Mouse (Mus musculus): ENCODE measurements around the gene Tnnt1. TPM values are rescaled to one million over a fixed set of nuclear protein-coding genes. Genes with fewer than 3 reads are reported as not detected.

The Tnnt1 gene
- polyA plus RNA-seq, 1 experiment = 1,403 TPM

DNA sequence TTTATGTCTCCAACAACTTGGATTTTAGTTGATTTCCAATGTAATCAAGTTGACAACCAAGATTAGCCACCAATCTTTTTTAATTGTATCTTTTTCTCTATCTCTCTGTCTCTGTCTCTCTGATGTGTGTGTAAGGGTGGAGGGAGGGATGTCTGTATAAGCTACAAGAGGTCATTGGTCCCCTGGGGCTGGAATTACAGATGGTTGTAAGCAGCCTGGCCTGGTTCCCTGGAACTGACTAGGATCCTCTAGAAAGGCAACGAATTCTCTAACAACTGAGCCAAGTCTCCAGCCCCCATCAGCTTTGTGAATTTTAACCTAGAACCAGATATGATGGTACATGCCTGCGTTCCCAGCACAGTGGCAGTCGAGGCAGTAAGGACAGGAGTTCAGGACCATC, 48.4 kb downstream of the Tnnt1 start:
- H3ac ChIP-seq (ENCODE audit: control insufficient read depth, insufficient read length) = no peak overlapping the region
- peaks cover 43% of the 10 kb centered on the region for H3K27me3 ChIP-seq (ENCODE audit: control insufficient read depth, insufficient read depth, insufficient read length)
- no peak overlapping the region for H3K4me2 ChIP-seq (ENCODE audit: low read depth)
- no peak for TF ChIP-seq MAX (IDR thresholded peaks at IDR 0.05; ENCODE audit: low read depth)
- TF ChIP-seq MYOD1 (IDR thresholded peaks at IDR 0.05; ENCODE audit: control insufficient read depth in 1 of 3, insufficient read length in 2 of 3, low read depth in 2 of 3) = no peak
- no peak for TF ChIP-seq REST (IDR thresholded peaks at IDR 0.05; ENCODE audit: insufficient read depth, insufficient read length)
- TF ChIP-seq SRF (IDR thresholded peaks at IDR 0.05; ENCODE audit: control insufficient read depth, insufficient read length, low read depth) = no peak
- TF ChIP-seq E2F4 (IDR thresholded peaks at IDR 0.05; ENCODE audit: insufficient read depth) = no peak
- TF ChIP-seq POLR2AphosphoS2 (IDR thresholded peaks at IDR 0.05; ENCODE audit: insufficient read length, low read depth) = no peak
- no peak for TF ChIP-seq POLR2A (IDR thresholded peaks at IDR 0.05; ENCODE audit: insufficient read length, low read depth)
- no peak for TF ChIP-seq MYOG (IDR thresholded peaks at IDR 0.05; ENCODE audit: control insufficient read depth in 1 of 3, insufficient read depth in 1 of 3, insufficient read length in 2 of 3, low read depth in 2 of 3)
- no peak for TF ChIP-seq TCF12 (IDR thresholded peaks at IDR 0.05; ENCODE audit: insufficient read depth, poor library complexity, severe bottlenecking)
- no peak for TF ChIP-seq CEBPB (IDR thresholded peaks at IDR 0.05; ENCODE audit: insufficient read depth, poor library complexity, severe bottlenecking)
- no peak for TF ChIP-seq USF1 (IDR thresholded peaks at IDR 0.05; ENCODE audit: low read depth)
- TF ChIP-seq TCF3 (IDR thresholded peaks at IDR 0.05; ENCODE audit: insufficient read length, low read depth) = no peak
- no peak overlapping the region for H3K4me3 ChIP-seq
- no peaks in the 10 kb centered on the region for H3K79me2 ChIP-seq (ENCODE audit: control insufficient read depth, insufficient read depth)
- no peaks in the 10 kb centered on the region for H3K36me3 ChIP-seq (ENCODE audit: control insufficient read depth, insufficient read depth)

- H3K36me3 ChIP-seq (ENCODE audit: control insufficient read depth, insufficient read depth) = no peaks in the 10 kb centered on the region
- TF ChIP-seq CEBPB (IDR thresholded peaks at IDR 0.05; ENCODE audit: insufficient read depth, poor library complexity, severe bottlenecking) (no peak), MYOG (IDR thresholded peaks at IDR 0.05; ENCODE audit: control insufficient read depth in 1 of 3, insufficient read depth in 1 of 3, insufficient read length in 2 of 3, low read depth in 2 of 3) (no peak), TCF12 (IDR thresholded peaks at IDR 0.05; ENCODE audit: insufficient read depth, poor library complexity, severe bottlenecking) (no peak)
- H3K79me2 ChIP-seq (ENCODE audit: control insufficient read depth, insufficient read depth) = no peaks in the 10 kb centered on the region
- no peak overlapping the region for H3ac ChIP-seq (ENCODE audit: control insufficient read depth, insufficient read length)
- no peak overlapping the region for H3K4me2 ChIP-seq (ENCODE audit: low read depth)
- H3K27me3 ChIP-seq (ENCODE audit: control insufficient read depth, insufficient read depth, insufficient read length) = peaks cover 32% of the 10 kb centered on the region
- no peak overlapping the region for H3K4me3 ChIP-seq
These were observed 51.9 kb downstream of the Tnnt1 start for GRCm38 (mm10) chr7:4464194-4464824.

DNA sequence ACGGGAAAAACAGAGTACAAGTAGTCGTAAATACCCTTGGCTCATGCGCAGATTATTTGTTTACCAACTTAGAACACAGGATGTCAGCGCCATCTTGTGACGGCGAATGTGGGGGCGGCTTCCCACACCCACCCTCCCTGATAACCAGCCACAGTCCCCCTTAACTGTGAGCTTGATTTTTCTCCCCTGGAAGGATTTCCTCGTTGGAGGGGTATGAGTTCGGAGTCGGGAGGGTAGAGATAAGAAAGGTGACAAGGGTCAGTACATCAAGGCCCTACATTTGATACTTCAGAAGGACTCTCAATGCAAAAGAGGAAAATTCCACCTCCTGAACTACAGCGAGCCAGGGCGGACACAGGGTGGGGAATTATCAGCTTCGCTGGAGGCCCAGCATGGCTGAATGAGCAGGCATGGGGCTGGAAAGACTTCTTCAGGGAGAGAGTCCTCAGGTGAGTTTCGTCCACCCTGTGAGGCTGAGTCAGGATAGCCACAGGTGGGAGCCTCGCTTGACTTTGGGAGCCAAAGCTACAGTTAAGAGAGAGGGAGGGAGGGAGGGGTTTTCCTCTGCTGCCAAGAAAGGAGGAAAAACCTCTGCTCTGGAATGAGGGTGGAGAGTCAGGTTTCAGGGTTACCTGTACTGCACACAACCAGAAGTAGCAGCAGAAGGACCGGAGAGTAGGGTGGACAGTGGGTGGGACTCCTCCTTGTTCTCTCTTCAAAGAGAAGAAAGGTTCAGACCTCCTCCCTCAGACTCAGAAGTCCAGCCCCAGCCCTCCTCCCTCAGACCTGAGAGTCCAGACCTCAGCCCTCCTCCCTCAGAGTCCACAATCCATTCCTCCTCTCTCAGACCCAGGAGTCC, 55.4 kb downstream of the Tnnt1 start, which contains the start of gene Eps8l1:
TSS of gene Eps8l1 (plus strand) at position 99 of the 859 bp plus-strand sequence.
- H3ac ChIP-seq (ENCODE audit: control insufficient read depth, insufficient read length) = no peak within 1 kb of the TSS
- peaks cover 29% of the 10 kb centered on the region for H3K27me3 ChIP-seq (ENCODE audit: control insufficient read depth, insufficient read depth, insufficient read length)
- H3K4me2 ChIP-seq (ENCODE audit: low read depth) = no peak within 1 kb of the TSS
- no peaks in the 10 kb centered on the region for H3K36me3 ChIP-seq (ENCODE audit: control insufficient read depth, insufficient read depth)
- no peaks in the 10 kb centered on the region for H3K79me2 ChIP-seq (ENCODE audit: control insufficient read depth, insufficient read depth)
- TF ChIP-seq MYOG (IDR thresholded peaks at IDR 0.05; ENCODE audit: control insufficient read depth in 1 of 3, insufficient read depth in 1 of 3, insufficient read length in 2 of 3, low read depth in 2 of 3) (no peak), E2F4 (IDR thresholded peaks at IDR 0.05; ENCODE audit: insufficient read depth) (no peak), REST (IDR thresholded peaks at IDR 0.05; ENCODE audit: insufficient read depth, insufficient read length) (no peak), MYOD1 (IDR thresholded peaks at IDR 0.05; ENCODE audit: control insufficient read depth in 1 of 3, insufficient read length in 2 of 3, low read depth in 2 of 3) (no peak), CEBPB (IDR thresholded peaks at IDR 0.05; ENCODE audit: insufficient read depth, poor library complexity, severe bottlenecking) (no peak), POLR2AphosphoS2 (IDR thresholded peaks at IDR 0.05; ENCODE audit: insufficient read length, low read depth) (no peak), TCF3 (IDR thresholded peaks at IDR 0.05; ENCODE audit: insufficient read length, low read depth) (no peak), USF1 (IDR thresholded peaks at IDR 0.05; ENCODE audit: low read depth) (no peak), TCF12 (IDR thresholded peaks at IDR 0.05; ENCODE audit: insufficient read depth, poor library complexity, severe bottlenecking) (no peak), MAX (IDR thresholded peaks at IDR 0.05; ENCODE audit: low read depth) (no peak)
- no peak within 1 kb of the TSS for H3K4me3 ChIP-seq

Other genes with a start within 250 kb of the Tnnt1 start
- not detected for gene Ncr1, start 178.7 kb downstream of the Tnnt1 start, polyA plus RNA-seq (2012; fragmentation: generic; extraction: Trizol)
- gene Gp6, start 118.6 kb downstream of the Tnnt1 start, polyA plus RNA-seq (2012; fragmentation: generic; extraction: Trizol) = not detected
- 16.4 TPM for gene Rdh13, start 70.7 kb downstream of the Tnnt1 start, polyA plus RNA-seq (2012; fragmentation: generic; extraction: Trizol)
- 0.12 TPM for gene Eps8l1, start 55.7 kb downstream of the Tnnt1 start, polyA plus RNA-seq (2012; fragmentation: generic; extraction: Trizol)
- 39.0 TPM for gene Ppp1r12c, start 14.7 kb downstream of the Tnnt1 start, polyA plus RNA-seq (2012; fragmentation: generic; extraction: Trizol)
- 13.3 TPM for gene Tnni3, start 7.8 kb upstream of the Tnnt1 start, polyA plus RNA-seq (2012; fragmentation: generic; extraction: Trizol)
- 2.2 TPM for gene Dnaaf3, start 16.1 kb upstream of the Tnnt1 start, polyA plus RNA-seq (2012; fragmentation: generic; extraction: Trizol)
- 0.22 TPM for gene Syt5, start 31.2 kb upstream of the Tnnt1 start, polyA plus RNA-seq (2012; fragmentation: generic; extraction: Trizol)
- gene Ptprh, start 87.7 kb upstream of the Tnnt1 start, polyA plus RNA-seq (2012; fragmentation: generic; extraction: Trizol) = not detected
- gene Tmem86b, start 115.0 kb upstream of the Tnnt1 start, polyA plus RNA-seq (2012; fragmentation: generic; extraction: Trizol) = 2.2 TPM
- 46.1 TPM for gene Ppp6r1, start 142.6 kb upstream of the Tnnt1 start, polyA plus RNA-seq (2012; fragmentation: generic; extraction: Trizol)
- 67.5 TPM for gene Hspbp1, start 168.7 kb upstream of the Tnnt1 start, polyA plus RNA-seq (2012; fragmentation: generic; extraction: Trizol)
- 7.0 TPM for gene Brsk1, start 174.2 kb upstream of the Tnnt1 start, polyA plus RNA-seq (2012; fragmentation: generic; extraction: Trizol)
- gene Tmem150b, start 208.9 kb upstream of the Tnnt1 start, polyA plus RNA-seq (2012; fragmentation: generic; extraction: Trizol) = 0.04 TPM
- 19.2 TPM for gene Kmt5c, start 223.7 kb upstream of the Tnnt1 start, polyA plus RNA-seq (2012; fragmentation: generic; extraction: Trizol)
- 0.19 TPM for gene Cox6b2, start 236.7 kb upstream of the Tnnt1 start, polyA plus RNA-seq (2012; fragmentation: generic; extraction: Trizol)

All from myocyte (in vitro differentiated cells).